Mouse (Mus musculus) G1E (cell line): ENCODE data around the gene Tsfm.

Source experiments
- CTCF ChIP-seq: IDR thresholded peaks from 2 replicates; pipeline ENCODE4 v1.5.1; 2012; ENCODE audit warnings: low read depth, low read length, inconsistent platforms, mixed read lengths
- GATA1 ChIP-seq: IDR thresholded peaks from 2 replicates; pipeline ENCODE4 v1.6.1; 2012; ENCODE audit warnings: borderline replicate concordance, low read length, inconsistent platforms, mixed read lengths
- POLR2AphosphoS5 ChIP-seq: IDR thresholded peaks from 2 replicates; pipeline ENCODE4 v1.6.1; 2012; ENCODE audit warnings: low read depth, low read length, inconsistent platforms; ENCODE audit not compliant: insufficient replicate concordance
- TAL1 ChIP-seq: conservative IDR thresholded peaks from 2 replicates; pipeline ENCODE4 v1.6.1; 2012; ENCODE audit warnings: low read depth, low read length, inconsistent platforms, mixed read lengths

- TF ChIP-seq CTCF, result no peak
- TF ChIP-seq POLR2AphosphoS5, result no peak
- no peak for TF ChIP-seq GATA1
- no peak for TF ChIP-seq TAL1
Measured at GRCm38 (mm10) chr10:126991676-126992075, 39.0 kb downstream of the Tsfm start.
